Mouse (Mus musculus) lung, postnatal 4 days (tissue): Measurements from ENCODE around the gene Fbxl15.

ENCODE experiments used
- DNase-seq, 2 experiments: peaks; one replicate each; pipeline ENCODE4 v3.0.0; 2021

Gene Fbxl15

GRCm38 (mm10) chr19:46328081-46329030 lies at the start of gene Fbxl15:
Gene Fbxl15 (plus strand): TSS chr19:46328184.
- peak; percentile 95 to 97 for DNase-seq

DNA sequence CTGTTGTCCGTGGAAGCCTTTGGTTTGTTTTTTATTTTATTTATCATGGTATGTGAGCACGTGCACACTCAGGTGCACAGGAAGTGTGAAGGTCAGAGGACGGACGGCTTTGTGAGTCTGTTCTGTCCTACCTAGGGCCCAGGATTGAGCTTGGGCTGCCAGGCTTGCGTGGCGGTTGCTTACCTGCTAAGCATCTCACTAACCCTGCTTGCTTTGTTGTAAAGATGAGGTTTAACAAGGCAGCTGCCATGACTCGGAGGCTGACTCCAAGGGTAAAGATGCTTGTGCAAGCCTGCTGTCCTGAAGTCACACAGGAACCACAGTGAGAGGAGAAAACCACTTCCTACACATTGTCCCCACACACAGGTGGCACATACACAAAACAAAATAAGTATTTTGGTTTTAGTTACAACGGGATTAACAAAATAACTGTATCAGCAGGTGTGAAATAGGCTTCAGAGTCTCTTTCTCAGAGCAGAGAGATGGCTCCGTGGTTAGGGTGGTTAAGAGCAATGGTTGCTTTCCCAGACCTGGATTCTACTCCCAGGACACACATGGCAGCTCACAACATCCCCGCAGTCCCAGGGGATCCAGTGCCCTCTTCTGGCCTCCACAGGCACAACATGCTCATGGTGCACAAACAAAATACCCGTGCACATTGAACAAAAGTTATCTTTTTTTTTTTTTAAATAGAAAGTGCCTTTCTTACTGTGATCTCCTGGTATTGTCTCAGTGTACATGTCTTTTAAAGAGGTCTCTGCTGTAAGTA lies 45.7 kb upstream of the Fbxl15 start:
- no peak for DNase-seq

DNA sequence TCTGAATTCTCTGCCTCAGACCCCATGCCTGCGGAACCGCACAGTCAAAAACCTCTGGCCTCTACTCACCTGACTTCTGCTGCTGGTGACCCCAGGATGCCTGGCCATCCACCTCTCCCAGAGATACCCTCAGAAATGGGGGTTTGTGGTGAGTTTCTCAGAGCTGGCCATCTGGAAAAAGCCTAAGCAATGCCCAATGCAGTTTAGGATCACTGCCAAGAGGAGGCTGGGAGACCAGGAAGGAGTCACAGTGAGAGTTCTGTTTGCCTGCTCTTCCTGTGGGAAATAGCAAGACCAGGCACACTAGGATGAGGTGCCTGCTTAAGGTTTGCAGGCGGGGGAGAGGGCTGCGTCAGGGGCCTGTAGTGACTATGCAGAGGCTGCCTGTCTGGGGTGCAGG lies 43.3 kb upstream of the Fbxl15 start:
- no peak for DNase-seq

GRCm38 (mm10) chr19:46285631-46286030 lies 42.4 kb upstream of the Fbxl15 start:
- DNase-seq, result no peak

DNA sequence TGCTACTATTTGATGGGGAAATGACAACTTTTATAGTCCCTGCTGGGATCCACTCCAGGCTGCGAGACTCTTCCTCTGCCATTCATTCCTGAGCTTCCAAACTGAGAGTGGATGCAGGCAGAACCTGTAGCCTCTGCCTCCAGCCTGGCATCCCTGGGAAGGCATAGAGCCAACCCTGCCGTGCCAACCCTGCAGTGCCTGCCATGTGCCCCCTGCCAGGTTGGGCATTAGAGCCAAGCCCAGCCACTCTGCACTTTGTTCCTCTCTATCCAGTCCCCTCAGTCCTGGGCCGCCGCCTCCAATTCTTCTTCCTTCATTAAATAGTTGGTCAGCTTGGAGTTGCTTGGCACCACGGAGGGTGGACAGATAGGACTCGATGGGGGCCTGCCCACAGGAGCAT lies 41.9 kb upstream of the Fbxl15 start:
- no peak for DNase-seq

DNA sequence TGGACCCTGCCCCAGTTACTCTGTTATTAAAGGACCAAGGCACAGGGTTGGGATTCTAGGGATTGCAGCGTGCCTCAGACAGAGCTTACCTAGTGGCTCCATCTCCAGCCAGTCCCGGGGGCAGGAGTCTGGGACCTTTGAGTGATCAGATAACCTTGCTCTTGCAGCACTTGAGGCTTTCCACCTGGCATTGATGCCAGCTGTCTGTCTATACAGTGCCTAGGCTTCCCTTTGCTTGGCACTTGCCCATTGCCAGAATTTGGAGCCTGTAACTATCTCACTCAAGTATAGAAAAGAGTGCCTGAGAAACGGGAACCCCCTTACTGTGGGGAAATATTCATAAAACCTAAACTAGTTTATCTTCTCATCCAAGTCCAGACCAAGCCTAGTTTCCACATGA lies 41.1 kb upstream of the Fbxl15 start:
- DNase-seq, result no peak

DNA sequence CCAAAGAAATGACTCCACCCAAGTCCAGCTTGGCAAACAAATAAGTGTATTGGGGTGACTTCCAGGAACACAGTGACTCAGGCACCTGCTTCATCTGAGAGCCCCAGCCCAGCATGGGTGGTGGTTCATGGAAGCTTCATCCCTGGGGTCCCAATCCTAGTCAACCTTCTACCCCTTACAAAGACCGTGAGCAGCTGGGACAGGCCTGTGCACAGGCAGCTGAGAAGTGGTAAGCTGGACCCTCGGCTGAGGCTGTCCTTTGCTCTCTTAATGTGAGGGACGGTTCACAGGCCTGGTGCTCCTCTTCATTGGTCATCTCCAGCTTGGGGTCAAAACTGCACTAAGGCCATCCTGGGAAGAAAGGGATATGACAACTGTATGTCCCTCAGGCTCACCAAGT lies 40.4 kb upstream of the Fbxl15 start:
- DNase-seq, result no peak

GRCm38 (mm10) chr19:46290535-46291105 lies 37.4 kb upstream of the Fbxl15 start:
- DNase-seq, result no peak

DNA sequence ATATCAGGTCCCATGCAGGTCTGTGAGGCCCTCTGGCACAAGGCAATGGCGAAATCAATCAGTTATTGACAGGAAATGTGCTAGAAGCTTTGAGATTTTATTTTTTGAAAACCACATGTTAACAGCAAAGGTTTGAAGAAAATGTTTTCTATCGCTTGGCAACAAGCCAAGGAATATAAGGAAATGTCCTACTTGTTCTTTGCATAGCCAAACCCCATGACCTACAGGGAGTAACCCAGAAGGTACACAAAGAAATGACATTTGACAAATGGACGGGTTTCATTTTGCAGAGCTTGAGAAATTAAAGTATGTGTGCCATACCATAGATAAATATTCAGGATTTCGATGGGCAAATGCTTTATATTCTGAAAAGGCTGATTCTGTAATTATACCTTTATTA lies 31.0 kb upstream of the Fbxl15 start:
- DNase-seq, result peak in 1 of 2 experiments; percentile 0

- DNase-seq, result peak in 1 of 2 experiments; percentile 2
Observed at GRCm38 (mm10) chr19:46300294-46301045, 27.5 kb upstream of the Fbxl15 start.

GRCm38 (mm10) chr19:46302551-46302950 lies 25.4 kb upstream of the Fbxl15 start:
- no peak for DNase-seq

GRCm38 (mm10) chr19:46303251-46304215 lies 24.5 kb upstream of the Fbxl15 start:
- no peak for DNase-seq

DNA sequence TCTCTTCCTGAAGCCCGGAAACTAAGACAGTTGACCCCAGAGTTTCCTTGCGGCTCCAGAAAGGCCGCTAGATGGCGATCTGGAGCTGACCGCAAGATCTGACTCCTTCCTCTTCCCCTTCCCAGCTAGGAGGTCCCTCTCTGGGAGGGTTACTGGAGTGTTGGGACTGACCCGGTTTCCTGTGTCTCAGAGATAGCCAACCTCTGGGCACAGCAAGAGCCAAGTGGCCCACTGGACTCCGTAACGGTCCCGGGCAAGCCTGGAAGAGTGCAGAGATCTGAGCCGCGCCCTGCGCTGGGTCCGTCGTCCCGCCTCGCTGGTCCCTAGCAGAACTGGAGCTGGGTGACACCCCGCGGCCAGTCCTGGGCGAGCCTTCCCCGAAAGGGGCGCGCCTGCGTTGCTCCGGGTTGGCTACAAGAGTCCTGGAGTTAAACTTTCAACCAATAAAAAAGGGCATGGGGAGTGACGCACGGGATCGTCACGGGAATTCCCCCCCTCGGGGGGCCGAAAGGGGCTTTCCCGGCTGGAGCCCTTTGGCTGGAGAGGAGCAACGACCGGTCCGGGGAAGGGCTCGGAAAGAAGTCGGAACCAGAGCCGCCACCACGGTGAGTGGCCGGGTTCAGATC lies 23.7 kb upstream of the Fbxl15 start, which contains the start of gene Nfkb2:
TSS of gene Nfkb2 (plus strand) at position 105 of the 626 bp plus-strand sequence.
- peak; percentile 96 to 98 for DNase-seq

GRCm38 (mm10) chr19:46304908-46305333 lies 23.1 kb upstream of the Fbxl15 start:
- peak in 1 of 2 experiments; percentile 32 for DNase-seq

GRCm38 (mm10) chr19:46305432-46306267 lies 22.3 kb upstream of the Fbxl15 start:
- peak; percentile 93 to 94 for DNase-seq

- no peak for DNase-seq
Observed at GRCm38 (mm10) chr19:46306268-46306610, 21.7 kb upstream of the Fbxl15 start.

GRCm38 (mm10) chr19:46306751-46307289 lies 21.2 kb upstream of the Fbxl15 start:
- peak in 1 of 2 experiments; percentile 22 for DNase-seq

GRCm38 (mm10) chr19:46307781-46308180 lies 20.2 kb upstream of the Fbxl15 start:
- peak in 1 of 2 experiments; percentile 18 for DNase-seq

- DNase-seq, result no peak
Observed at GRCm38 (mm10) chr19:46308303-46308702, 19.7 kb upstream of the Fbxl15 start.
